Mouse (Mus musculus) T-helper 1 cell (primary cell): ENCODE data around the gene Armc2.
"Not testable (repeated sequence)": the region's sequence is repeated elsewhere in the genome, so short reads cannot be mapped to it uniquely, and the experiment has no call there.

Source experiments
- in situ Hi-C: fragments of 300-600 bp; cut with MboI, MseI; formaldehyde crosslinking; loops from one replicate; pipeline ENCODE4 v1.15.1; 2025; ENCODE audit warnings: high pct_unique_total_duplicates

Gene Armc2

DNA sequence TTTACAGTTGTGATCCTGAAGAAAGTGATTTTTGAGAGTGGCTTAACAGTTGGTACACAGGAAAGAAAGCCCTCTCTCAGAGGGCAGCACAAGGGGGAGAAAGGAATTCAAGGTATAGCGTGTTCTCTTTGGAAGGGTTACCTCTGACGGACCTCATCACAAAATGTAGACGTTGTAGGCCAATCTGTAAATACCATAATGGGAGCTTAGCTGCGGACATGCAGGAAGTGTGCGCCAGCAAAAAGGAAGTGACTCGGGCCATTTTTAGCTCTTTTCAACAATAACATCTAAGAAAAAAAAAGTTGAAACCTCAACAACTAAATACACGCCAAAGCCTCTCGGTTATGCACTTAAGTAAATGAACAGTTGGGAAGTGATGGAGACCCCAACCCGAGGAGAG is 45.6 kb downstream of the Armc2 start:
- in situ Hi-C loops: loop anchor here (5.0 kb wide), 1 partner anchor 100 kb away; no protein-coding TSS in a partner anchor

DNA sequence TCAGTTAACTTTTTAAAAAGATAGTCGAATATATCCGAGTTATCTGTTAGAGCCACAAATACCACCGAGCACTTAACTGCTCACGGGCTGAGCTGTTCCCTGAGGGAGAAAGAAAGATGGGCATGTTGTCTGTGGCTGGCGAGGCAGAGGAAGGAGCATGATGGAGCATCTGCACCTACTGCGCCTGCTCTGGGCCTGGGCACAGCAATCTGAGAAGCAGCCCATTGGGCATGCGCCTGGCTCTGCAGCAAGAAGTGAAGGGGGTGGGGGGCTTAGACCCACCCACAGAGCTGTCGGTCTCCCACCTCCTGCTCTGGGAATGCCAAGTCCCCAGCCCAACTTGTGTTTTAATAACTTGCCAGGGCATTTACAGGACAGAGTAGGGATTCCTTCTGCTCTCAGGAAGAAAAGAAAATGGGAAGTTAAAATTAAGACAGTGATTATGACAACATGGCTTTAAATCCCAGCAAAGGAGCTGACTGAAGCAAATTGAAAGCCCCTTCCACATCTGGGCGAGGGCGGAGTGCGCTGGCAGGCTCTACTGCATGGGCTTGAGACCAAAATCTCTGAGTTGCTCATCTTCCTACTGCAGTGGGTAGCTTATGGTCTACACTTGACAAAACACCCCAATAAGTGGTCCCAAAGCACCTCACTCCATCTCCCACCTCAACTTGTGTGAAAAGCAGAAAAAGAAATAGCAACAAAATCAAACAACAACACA is 50.2 kb downstream of the Armc2 start:
- in situ Hi-C loops: no loop called here

DNA sequence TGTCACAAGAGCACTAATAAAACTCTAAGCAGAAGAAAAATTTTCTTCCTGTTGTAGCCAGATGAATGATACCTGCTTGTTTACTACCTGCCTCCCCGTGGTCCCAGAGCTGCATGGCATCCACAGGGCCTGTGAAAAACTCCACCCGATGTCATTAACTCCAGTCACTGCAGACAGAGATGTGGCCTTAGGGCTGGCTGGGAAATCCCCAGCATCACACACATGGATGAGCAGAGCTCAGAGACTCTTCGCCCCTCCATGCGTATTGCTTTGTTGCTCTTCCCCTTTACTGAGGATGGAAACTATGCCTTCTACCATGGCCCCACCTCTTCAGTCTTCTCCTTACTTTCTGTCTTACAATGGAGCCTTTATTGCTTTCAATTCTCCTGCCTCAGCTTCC is 55.5 kb downstream of the Armc2 start:
- in situ Hi-C loops: no loop called here

DNA sequence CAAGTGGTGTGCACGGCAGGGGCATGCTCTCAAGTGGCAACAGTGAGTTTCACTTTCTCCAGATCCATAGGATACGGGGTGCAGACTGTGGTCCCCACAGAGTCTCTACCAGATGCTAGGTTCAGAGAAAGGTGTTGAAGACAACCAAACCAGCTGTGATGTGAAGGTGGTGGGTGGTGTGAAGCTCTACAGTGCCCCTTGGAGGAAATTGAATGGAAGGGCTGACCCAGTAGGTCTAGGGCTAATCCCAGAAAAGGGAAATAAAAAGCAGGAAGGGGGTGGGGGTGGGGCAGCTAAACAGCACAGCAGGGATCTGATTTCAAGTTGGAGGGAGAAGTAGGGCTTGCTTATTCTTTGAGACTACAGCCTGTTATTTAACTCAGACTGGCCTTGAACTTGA is 58.4 kb downstream of the Armc2 start:
- in situ Hi-C loops: no loop called here

DNA sequence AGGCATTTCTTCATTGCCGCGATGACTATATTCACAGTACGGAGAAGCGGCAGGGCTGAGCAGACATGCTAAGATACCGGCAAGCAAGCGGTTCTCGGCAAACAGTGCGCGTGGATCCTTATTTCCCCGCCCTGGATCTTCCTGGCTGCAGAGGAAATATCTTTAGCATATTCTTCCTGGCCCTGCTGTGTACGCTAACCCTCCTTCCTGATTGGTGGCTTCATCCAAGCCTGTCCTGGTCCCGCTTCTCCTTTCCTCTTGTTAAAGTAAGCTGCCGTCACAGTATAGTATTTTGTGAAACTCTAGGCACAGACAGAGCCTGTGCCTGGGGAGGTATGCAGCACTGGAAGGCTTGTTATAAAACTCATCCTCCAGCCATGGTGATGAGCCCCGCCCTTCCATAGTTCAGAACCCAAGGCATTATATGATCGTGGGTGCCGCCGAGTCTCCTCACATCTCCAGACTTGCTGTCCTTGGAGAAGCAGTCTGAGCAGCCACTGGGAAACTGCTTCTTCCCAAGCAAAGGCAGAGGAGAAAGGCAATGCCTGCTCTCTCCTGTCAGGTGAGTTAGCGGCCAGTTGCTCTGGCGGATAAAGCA is 59.5 kb downstream of the Armc2 start:
- in situ Hi-C loops: no loop called here

DNA sequence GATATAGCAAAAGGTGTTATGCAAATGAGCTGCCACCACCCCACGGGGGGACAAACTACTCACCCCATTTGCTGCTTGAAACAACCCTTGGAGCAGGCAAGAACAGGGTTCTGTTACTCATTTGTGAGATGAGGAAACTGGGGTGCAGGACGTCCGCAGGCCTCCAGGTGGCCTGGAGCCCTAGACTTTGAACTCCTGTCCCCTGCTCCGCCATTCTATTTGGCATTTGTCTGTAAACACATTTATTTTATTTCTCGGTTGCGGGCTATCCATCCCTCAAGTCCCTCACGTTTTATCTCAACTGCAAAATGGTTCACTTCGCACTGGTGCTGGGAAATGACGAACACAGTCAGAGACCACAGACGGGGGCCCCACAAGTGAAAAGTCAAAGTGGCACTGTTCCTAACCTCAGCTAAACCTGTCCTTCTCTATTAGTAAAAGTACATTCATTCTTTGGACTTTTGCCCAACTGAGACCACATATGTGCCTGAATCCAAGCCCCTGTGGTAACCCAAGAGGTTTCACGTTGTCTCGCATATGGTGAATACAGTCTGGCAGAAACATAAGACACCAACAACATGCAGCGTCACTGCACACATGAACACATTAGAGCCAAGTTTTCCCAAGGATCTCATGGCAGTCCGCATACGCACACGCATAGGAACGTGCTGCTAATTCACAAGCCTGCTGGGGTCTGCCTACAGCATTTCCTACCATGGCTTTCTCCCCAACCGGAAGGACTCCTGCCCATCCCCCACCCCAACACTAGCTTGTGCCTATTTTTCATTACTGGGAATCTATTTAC is 60.6 kb downstream of the Armc2 start:
- in situ Hi-C loops: no loop called here

GRCm38 (mm10) chr10:41953528-41953864 is 64.7 kb downstream of the Armc2 start:
- in situ Hi-C loops: no loop called here

DNA sequence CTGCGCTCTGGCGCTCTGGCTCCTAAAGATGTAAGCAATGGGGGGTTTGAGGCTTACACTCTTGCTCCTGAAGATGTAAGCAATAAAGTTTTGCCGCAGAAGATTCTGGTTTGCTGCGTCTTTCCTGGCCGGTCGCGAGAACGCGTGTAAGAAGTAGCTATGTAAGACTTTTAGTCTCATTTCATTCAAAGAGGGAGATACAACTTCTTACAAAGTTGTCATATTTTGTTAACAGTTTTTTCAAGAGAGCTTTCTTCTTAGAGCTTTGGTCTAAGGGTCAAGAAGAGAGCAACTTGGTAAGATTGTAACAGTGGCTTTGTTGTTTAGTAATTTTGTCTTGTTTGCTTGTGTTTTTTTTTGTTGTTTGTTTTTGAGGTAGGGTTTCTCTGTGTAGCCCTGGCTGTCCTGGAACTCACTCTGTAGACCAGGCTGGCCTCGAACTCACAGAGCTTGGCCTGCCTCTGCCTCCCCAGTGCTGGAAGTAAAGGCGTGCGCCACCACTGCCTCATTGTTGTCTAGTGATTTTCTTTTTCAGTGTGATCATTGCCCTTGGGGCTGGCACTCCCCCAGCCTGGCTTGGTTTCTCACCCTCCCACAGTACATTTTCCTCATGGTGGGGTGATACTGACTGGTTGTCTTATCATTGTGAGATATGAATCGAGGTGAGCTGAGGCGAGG is 65.3 kb downstream of the Armc2 start:
- in situ Hi-C loops: no loop called here

DNA sequence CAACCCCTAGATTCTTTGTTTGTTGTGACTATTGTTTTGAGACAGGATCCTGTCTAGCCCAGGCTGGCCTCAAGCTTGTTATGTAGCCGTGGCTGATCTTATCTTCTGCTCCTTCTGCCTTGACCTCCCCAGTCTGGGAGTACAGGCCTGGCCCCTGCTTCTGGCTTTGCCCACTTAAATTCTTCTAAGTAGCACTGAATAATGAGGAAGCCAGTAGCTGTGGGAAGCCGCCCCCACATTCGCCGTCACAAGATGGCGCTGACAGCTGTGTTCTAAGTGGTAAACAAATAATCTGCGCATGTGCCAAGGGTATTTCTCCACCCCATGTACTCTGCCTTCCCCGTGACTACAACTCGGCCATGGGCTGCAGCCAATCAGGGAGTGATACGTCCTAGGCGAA is 65.9 kb downstream of the Armc2 start:
- in situ Hi-C loops: not testable (repeated sequence)

DNA sequence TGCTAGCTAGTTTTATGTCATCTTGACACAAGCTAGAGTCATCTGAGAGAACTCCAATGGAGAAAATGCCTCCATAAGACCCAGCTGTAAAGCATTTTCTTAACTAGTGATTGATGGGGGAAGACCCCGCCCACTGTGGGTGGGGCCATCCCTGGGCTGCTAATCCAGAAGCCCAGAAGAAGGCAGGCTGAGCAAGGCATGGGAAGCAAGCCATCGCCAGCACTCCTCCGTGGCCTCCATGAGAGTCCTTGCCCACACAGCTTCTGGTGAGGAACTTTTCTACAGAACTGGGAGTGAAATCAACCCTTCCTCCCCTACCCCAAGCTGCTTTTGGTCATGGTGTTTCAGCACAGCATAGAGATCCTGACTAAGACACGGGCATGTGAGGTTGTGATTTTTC is 79.2 kb downstream of the Armc2 start:
- in situ Hi-C loops: no loop called here

DNA sequence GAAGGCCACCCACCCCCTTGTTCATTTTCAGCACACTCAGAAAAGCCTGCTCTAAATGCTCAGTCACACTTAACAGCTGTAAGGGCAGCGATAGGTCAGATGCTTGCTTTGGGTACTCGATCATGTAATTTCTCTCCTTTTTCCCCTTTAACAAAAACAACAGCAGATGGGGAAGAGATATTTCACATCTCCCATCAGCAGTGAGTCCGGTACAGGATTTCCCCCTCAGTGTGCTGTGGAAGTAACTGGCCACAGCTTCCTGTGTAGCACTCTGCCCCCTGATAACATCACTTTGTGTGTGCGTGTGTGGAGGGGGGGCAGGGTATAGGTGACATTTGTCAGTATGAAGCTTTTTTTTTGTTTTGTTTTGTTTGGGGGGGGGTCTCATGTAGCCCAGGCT is 81.1 kb downstream of the Armc2 start:
- in situ Hi-C loops: no loop called here

- in situ Hi-C loops: no loop called here
These were observed 82.1 kb downstream of the Armc2 start for GRCm38 (mm10) chr10:41936100-41936499.

DNA sequence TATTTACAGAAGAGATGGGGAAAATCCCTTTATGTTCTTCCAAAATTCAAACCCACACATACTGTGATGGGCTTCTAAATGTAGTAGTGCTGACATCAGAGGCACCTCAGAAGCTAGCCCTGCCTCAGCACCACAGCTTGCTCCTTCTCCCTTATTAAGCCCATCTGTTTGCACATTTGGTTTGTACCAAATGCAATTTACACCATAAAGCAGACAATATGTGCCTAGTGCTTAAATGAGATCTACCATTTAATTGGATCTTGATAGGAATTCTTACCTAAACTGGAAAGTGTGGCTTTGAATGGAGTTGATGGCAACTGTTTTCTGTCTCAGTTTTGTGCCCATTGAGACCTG is 82.8 kb downstream of the Armc2 start:
- in situ Hi-C loops: no loop called here

DNA sequence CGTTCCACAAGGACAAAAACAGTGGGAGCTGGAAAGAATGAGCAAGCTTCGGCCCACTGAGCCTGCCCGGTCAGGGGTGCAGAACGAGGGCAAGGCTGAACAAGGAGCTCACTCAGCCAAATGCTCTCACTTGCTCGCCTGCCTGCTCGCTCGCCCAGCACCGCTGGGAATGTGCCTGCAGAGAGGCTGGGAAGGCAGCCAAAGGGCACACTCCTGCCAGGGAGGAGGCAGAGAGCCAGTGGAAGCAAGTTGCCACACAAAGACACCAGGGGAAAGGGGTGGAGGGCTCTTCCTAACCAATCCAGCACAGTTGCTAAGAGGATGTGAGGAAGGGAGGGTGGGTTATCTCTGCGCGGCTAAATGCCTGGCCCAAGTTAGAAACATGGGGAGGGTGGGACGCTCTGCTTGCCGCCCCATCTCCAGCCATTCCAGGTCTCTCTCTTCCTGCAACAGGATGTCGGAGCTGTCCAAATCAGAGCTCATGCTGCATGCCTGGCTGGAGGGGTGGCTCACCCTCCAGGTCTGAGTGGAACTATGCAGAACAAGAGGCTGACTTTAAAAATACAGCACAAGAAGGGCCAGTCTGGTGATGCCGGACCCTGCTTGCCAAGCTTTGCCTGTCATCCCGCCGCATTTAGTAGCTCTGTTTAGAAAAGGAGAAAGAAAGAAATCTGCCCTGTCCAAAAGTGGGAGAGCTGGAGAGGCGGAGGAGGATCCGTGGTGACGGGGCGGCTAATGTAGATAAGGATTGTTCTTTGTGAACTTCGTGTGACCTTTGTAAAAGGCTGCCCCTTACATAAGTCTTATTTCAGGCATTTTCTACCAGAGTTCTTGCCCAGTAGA is 83.4 kb downstream of the Armc2 start:
- in situ Hi-C loops: no loop called here

DNA sequence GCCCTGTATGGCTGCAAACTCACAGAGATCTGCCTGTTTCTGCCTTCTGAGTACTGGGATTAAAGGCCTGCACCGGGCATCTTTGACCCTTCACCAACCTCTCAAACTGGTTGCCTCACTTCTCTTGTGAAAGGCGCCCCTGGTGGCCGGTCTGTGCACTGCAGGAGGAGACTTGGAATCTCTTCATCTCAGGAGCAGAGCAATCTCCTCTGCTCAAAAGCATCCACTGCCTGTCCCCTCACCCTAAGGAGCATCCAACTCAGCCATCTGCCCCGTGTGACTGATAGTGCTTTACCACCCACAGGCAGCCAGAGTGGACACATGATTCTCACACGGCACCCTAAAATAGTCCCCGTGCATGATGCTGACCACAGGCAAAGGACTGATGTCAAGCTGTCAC is 84.7 kb downstream of the Armc2 start:
- in situ Hi-C loops: no loop called here

GRCm38 (mm10) chr10:41932943-41933342 is 85.3 kb downstream of the Armc2 start:
- in situ Hi-C loops: no loop called here

DNA sequence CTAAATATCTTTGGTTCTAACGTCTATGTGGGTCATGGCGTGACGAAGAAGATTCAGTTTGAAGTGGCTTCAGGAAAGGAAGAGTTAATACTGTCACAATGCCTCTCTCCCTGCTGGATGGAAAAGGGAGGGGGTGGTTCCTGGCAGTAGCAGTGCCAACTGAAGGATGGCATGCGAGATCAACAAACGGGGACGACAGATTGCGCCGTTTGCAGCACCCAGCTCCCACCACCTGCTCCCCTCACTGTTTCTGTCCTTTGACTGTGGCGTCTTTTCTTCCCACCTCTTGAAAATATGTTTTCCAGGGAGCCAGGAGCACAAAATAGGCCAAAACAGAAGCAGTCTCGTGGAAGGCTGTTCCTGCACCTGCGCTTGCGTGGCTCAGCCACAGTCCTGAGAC is 86.3 kb downstream of the Armc2 start:
- in situ Hi-C loops: no loop called here

- in situ Hi-C loops: no loop called here
These were observed 87.3 kb downstream of the Armc2 start for GRCm38 (mm10) chr10:41930966-41931365.

- in situ Hi-C loops: no loop called here
These were observed 91.5 kb downstream of the Armc2 start for GRCm38 (mm10) chr10:41926726-41927125.

DNA sequence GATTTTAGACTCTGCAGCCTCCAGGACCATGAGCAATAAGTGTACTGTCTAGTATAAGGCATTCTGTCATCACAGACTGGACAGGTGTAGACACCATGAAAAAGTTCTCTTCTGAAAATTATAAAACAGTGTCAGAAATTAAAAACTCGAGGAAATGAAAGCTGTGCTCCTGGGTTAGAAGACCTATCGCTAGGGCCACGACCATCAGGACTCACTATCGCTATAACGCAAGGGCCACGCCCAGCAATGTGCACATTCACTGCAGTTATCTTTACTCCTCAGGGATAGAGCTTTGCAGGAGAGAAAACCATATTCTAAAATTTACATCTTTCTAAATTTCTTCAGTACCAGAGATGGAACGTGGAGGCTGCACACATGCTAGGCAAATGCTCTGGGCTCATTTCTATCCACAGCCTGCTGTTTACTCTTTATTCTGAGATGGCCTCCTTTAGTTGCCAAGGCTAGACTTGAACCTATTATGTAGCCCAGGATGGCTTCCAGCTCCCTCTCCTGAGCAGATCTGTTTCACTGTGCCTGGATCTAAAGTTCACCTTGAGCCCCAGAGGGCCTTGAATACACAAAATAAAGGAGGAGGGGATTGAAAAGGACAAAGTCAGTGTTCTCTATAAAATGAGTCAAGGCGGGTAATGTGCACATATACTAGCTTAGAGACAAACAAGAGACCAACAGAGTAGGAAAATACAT is 105.8 kb downstream of the Armc2 start:
- in situ Hi-C loops: no loop called here

- in situ Hi-C loops: no loop called here
These were observed 109.3 kb downstream of the Armc2 start for GRCm38 (mm10) chr10:41908899-41909298.
